22 mouse cellular contexts compared by ENCODE assay signal in the genomic region with DNA sequence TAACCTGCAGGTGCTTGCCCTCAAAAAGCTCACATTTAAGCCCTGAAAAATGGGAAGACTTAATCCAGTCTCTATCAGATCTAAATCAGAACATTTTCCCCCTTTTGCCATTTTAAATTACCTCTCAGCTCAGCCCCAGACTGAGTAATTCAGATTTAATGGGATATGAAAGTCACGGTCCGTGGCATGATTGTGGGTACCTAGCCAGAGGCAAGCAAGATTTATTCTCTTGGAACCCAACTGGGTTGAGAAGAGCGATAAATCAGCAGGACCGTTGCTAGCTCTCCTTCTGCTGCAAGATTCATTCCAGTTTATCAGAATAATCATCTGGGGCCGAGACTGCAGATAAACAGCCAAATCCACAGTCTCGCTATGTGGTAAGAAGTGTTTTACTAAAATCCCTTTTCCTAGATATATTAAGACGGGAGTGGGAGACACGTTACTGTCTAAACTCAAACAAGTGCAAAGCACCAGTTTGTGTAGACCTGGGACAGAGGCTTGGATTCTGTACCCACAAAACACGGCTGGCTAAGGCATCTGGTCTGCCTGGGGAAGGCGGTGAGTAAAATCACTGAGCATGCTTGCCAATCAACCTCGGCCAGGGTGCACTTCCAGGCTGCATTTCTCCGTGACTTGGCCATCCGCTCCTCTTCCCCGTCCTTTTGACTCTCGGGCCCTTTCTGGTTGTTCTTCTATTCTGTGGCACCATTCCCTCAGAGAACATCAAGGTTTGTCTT.
DNase-seq lines count a peak whose midpoint lies in the region; ATAC-seq and TF ChIP-seq lines count a peak whose summit lies in the region.
"Had no signal": no experiment of that assay in that cellular context is flagged by ENCODE, and none has a peak within 500 bp of the region (broad histone marks: within the 10 kb centered on the region; RNA-seq: fewer than 3 reads in every experiment).

No protein-coding gene starts in this region.

- H3K4me1 ChIP-seq in hindbrain, embryonic 14.5 days (replicated peaks; ENCODE audit: control insufficient read depth, insufficient read depth, low read length) = peaks cover 16% of the 10 kb centered on the region
- H3K4me1 ChIP-seq in hindbrain, embryonic 11.5 days (replicated peaks; ENCODE audit: control insufficient read depth, insufficient read depth, low read length) = no peaks in the 10 kb centered on the region
- peaks cover 11% of the 10 kb centered on the region; the same call in 1 of the 2 replicates for H3K4me1 ChIP-seq in midbrain, embryonic 15.5 days
- H3K4me1 ChIP-seq: embryonic facial prominence, embryonic 12.5 days; heart, embryonic 10.5 days; kidney, embryonic 15.5 days; liver, embryonic 15.5 days; lung, embryonic 15.5 days had no signal

- H3K4me3 ChIP-seq in hindbrain, embryonic 14.5 days (replicated peaks; ENCODE audit: low read length) = no peak overlapping the region
- H3K4me3 ChIP-seq in hindbrain, embryonic 11.5 days (ENCODE audit: low read depth, low read length) = no peak overlapping the region
- no peak overlapping the region for H3K4me3 ChIP-seq in midbrain, embryonic 15.5 days
- H3K4me3 ChIP-seq: embryonic facial prominence, embryonic 12.5 days; heart, embryonic 10.5 days; kidney, embryonic 15.5 days; left cerebral cortex, adult 2 months; liver, embryonic 15.5 days; lung, embryonic 15.5 days; megakaryocyte, embryonic 14.5 days had no signal

- H3K4me2 ChIP-seq in hindbrain, embryonic 14.5 days (replicated peaks) = no peak overlapping the region
- no peak overlapping the region for H3K4me2 ChIP-seq in hindbrain, embryonic 11.5 days (replicated peaks; ENCODE audit: low read depth, low read length)
- H3K4me2 ChIP-seq in midbrain, embryonic 15.5 days = no peak overlapping the region
- H3K4me2 ChIP-seq: embryonic facial prominence, embryonic 12.5 days; kidney, embryonic 15.5 days; liver, embryonic 15.5 days; lung, embryonic 15.5 days had no signal

- no peak for ATAC-seq in cerebellum, adult (ENCODE audit: insufficient number of reproducible peaks, low FRiP score, low TSS enrichment)
- ATAC-seq in hindbrain, embryonic 14.5 days (ENCODE audit: low FRiP score) = no peak
- no peak for ATAC-seq in hindbrain, embryonic 11.5 days (ENCODE audit: low FRiP score)
- ATAC-seq in Patski = peak; percentile 73
- no peak for ATAC-seq in midbrain, embryonic 15.5 days (replicated peaks)
- ATAC-seq in inflammation-experienced regulatory T-cells, adult 6 months = no peak
- ATAC-seq: intestine, postnatal 0 days had no signal

- in situ Hi-C loops in Patski (cut with MboI; ENCODE audit: low pct_unique_long_range_greater_than_20kb) = no loop called here

- 57% methylated on average over 15 of the region's 15 CpGs for WGBS in hindbrain, embryonic 14.5 days
- WGBS in hindbrain, embryonic 11.5 days = 82% methylated on average over 15 of the region's 15 CpGs
- 50% methylated on average over 15 of the region's 15 CpGs for WGBS in midbrain, embryonic 15.5 days

- no peaks in the 10 kb centered on the region for H3K36me3 ChIP-seq in hindbrain, embryonic 14.5 days (replicated peaks; ENCODE audit: control insufficient read depth, insufficient read depth)
- no peaks in the 10 kb centered on the region for H3K36me3 ChIP-seq in hindbrain, embryonic 11.5 days (ENCODE audit: control insufficient read depth, insufficient read depth, low read length)
- no peaks in the 10 kb centered on the region for H3K36me3 ChIP-seq in midbrain, embryonic 15.5 days (replicated peaks)
- H3K36me3 ChIP-seq: embryonic facial prominence, embryonic 12.5 days; heart, embryonic 10.5 days; kidney, embryonic 15.5 days; liver, embryonic 15.5 days; lung, embryonic 15.5 days had no signal

- DNase-seq in cerebellum, postnatal 10 days = peak; percentile 50 to 64
- DNase-seq in hindbrain, embryonic 14.5 days (ENCODE audit: low spot score) = no peak
- no peak for DNase-seq in hindbrain, embryonic 11.5 days (ENCODE audit: low spot score)
- peak; percentile 27 for DNase-seq in Patski (ENCODE audit: low read depth, low spot score)
- no peak for DNase-seq in right cerebral cortex, adult 18-20 months
- DNase-seq: adrenal gland, postnatal 25 days; cerebellum, adult 11 months; liver; lung, postnatal 36 days; thymus, adult 18-20 months; thymus, postnatal 4 days had no signal

- H3K9me3 ChIP-seq in hindbrain, embryonic 14.5 days (ENCODE audit: control insufficient read depth, low read length) = no peaks in the 10 kb centered on the region
- H3K9me3 ChIP-seq in hindbrain, embryonic 11.5 days (ENCODE audit: control insufficient read depth, low read length) = no peaks in the 10 kb centered on the region
- no peaks in the 10 kb centered on the region for H3K9me3 ChIP-seq in midbrain, embryonic 15.5 days
- H3K9me3 ChIP-seq: embryonic facial prominence, embryonic 12.5 days; heart, embryonic 10.5 days; kidney, embryonic 15.5 days; liver, embryonic 15.5 days; lung, embryonic 15.5 days had no signal

- peak overlapping the region; percentile 63; the same call in 1 of the 2 replicates for H3K27ac ChIP-seq in hindbrain, embryonic 14.5 days
- H3K27ac ChIP-seq in hindbrain, embryonic 11.5 days (ENCODE audit: low read depth, low read length) = no peak overlapping the region
- 0 out of 2 replicates have a peak overlapping the region, but pooled peaks have one; percentile 0 for H3K27ac ChIP-seq in midbrain, embryonic 15.5 days
- H3K27ac ChIP-seq: embryonic facial prominence, embryonic 12.5 days; heart, embryonic 10.5 days; kidney, embryonic 15.5 days; left cerebral cortex, adult 2 months; liver, embryonic 15.5 days; lung, embryonic 15.5 days had no signal

- H3K27me3 ChIP-seq in hindbrain, embryonic 14.5 days (ENCODE audit: control insufficient read depth, insufficient read depth, low read length) = no peaks in the 10 kb centered on the region
- H3K27me3 ChIP-seq in hindbrain, embryonic 11.5 days (ENCODE audit: control insufficient read depth, insufficient read depth, low read length) = no peaks in the 10 kb centered on the region
- H3K27me3 ChIP-seq in Patski = no peaks in the 10 kb centered on the region
- no peaks in the 10 kb centered on the region for H3K27me3 ChIP-seq in midbrain, embryonic 15.5 days (replicated peaks)
- H3K27me3 ChIP-seq: embryonic facial prominence, embryonic 12.5 days; liver, embryonic 15.5 days; lung, embryonic 15.5 days; megakaryocyte, embryonic 14.5 days had no signal

- POLR2A ChIA-PET in Patski (lab: Charles Lee) = no interaction called here

- CTCF ChIA-PET in Patski (lab: Charles Lee) = no interaction called here

- no peak overlapping the region for H3K9ac ChIP-seq in hindbrain, embryonic 14.5 days
- H3K9ac ChIP-seq in hindbrain, embryonic 11.5 days (ENCODE audit: low read depth, low read length) = no peak overlapping the region
- H3K9ac ChIP-seq in midbrain, embryonic 15.5 days = no peak overlapping the region
- H3K9ac ChIP-seq: embryonic facial prominence, embryonic 12.5 days; kidney, embryonic 15.5 days; liver, embryonic 15.5 days; lung, embryonic 15.5 days had no signal

- no peak for TF ChIP-seq CTCF in Patski (IDR thresholded peaks at IDR 0.05)

Comparison
In these comparisons a context has a peak if more than half of its experiments do, and no peak if none do; other contexts are left out.
1. DNase-seq: peak in cerebellum, postnatal 10 days (2 of 2) and Patski (single experiment); none in hindbrain, embryonic 14.5 days (single experiment), hindbrain, embryonic 11.5 days (single experiment) and right cerebral cortex, adult 18-20 months (single experiment).